Mouse (Mus musculus): ENCODE data around the gene Ttc30a1. TPM values are rescaled to one million over a fixed set of nuclear protein-coding genes. Genes with fewer than 3 reads are reported as not detected.

Ttc30a1 gene
- total and polyA plus RNA-seq, 3 experiments = not detected

DNA sequence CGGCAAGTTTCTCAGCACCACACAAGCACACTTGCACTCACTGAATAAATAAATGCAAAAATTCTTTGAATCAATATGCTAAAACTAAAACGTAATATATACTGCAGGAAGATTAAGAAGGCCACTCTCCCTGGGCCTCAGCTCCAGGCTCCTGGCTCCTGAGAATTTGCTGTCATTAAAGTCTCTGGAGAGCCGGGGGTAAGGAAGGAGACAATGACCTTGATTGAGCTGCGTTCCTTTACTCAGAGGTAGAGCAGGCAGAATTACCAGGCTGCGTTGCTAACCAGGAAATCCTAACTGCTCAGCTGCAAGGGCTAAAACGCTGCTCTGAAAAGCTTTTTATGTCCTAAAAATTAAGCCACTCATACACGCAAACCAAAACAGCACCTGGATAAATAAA lies 48.2 kb downstream of the Ttc30a1 start:
- ATAC-seq (ENCODE audit: extremely low read depth, insufficient number of reproducible peaks, low FRiP score, poor library complexity, severe bottlenecking) (no peak), DNase-seq (ENCODE audit: low spot score) (no peak)
- H3K4me3 ChIP-seq (ENCODE audit: low read depth, low read length) = no peak overlapping the region
- TF ChIP-seq TAL1 (conservative IDR thresholded peaks at IDR 0.05; ENCODE audit: low read depth, low read length) (no peak), CTCF (IDR thresholded peaks at IDR 0.05; ENCODE audit: low read depth, low read length) (no peak), POLR2AphosphoS5 (IDR thresholded peaks at IDR 0.05; ENCODE audit: insufficient replicate concordance, low read depth, low read length) (no peak), GATA1 (IDR thresholded peaks at IDR 0.05; ENCODE audit: borderline replicate concordance, low read length) (no peak)
- H3K4me1 ChIP-seq (ENCODE audit: insufficient read depth, low read depth, low read length) = peaks cover 5% of the 10 kb centered on the region
- H3K9me3 ChIP-seq (replicated peaks) = no peaks in the 10 kb centered on the region
- H3K27me3 ChIP-seq (ENCODE audit: insufficient read depth, low read length) = no peaks in the 10 kb centered on the region
- H3K36me3 ChIP-seq (replicated peaks) = peaks cover 41% of the 10 kb centered on the region

GRCm38 (mm10) chr2:75930941-75931340 lies 50.8 kb downstream of the Ttc30a1 start:
- DNase-seq (ENCODE audit: low spot score) (no peak), ATAC-seq (ENCODE audit: extremely low read depth, insufficient number of reproducible peaks, low FRiP score, poor library complexity, severe bottlenecking) (no peak)
- H3K36me3 ChIP-seq (replicated peaks) = peaks cover 57% of the 10 kb centered on the region
- H3K27me3 ChIP-seq (ENCODE audit: insufficient read depth, low read length) = no peaks in the 10 kb centered on the region
- TF ChIP-seq TAL1 (conservative IDR thresholded peaks at IDR 0.05; ENCODE audit: low read depth, low read length) = no peak
- TF ChIP-seq GATA2 (IDR thresholded peaks at IDR 0.05; ENCODE audit: borderline replicate concordance, low read depth, low read length) = no peak
- TF ChIP-seq CTCF (IDR thresholded peaks at IDR 0.05; ENCODE audit: low read depth, low read length) = no peak
- TF ChIP-seq GATA1 (IDR thresholded peaks at IDR 0.05; ENCODE audit: borderline replicate concordance, low read length) = no peak
- TF ChIP-seq POLR2AphosphoS5 (IDR thresholded peaks at IDR 0.05; ENCODE audit: insufficient replicate concordance, low read depth, low read length) = no peak
- no peak overlapping the region for H3K4me3 ChIP-seq (ENCODE audit: low read depth, low read length)
- H3K4me1 ChIP-seq (ENCODE audit: insufficient read depth, low read depth, low read length) = no peaks in the 10 kb centered on the region
- H3K9me3 ChIP-seq (replicated peaks) = no peaks in the 10 kb centered on the region

DNA sequence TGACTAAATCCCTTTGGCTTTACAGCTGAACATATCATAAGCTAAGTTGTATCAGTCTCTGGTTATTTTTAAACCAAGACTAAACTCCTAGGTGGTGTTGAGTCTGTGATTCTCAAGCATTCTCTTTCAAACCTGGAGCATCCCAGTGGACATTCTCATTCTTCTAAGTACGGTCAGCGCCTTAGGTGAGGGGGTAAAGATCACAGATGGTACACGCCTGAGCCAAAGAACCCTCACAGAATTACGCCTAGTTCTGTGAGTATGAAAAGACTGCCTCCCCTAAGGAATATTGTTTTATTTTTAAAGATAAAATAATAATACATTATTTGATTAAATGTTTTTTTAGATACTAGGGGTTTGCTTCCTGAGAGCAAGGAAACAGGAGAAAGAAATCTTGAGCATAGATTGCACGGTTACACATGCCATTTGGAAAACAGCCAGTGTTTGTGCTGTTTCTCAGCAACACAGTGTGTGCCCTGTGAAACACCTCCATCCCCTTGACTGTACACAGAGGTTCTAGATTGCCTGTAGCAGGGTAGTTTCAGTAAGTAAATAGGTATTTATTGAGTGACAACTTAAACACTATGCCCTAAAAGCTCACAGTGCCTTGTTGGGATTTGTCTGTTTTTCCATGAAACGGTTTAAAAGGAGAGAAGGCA lies 51.9 kb downstream of the Ttc30a1 start:
- H3K4me3 ChIP-seq (ENCODE audit: low read depth, low read length) = no peak overlapping the region
- ATAC-seq (ENCODE audit: extremely low read depth, insufficient number of reproducible peaks, low FRiP score, poor library complexity, severe bottlenecking) (no peak), DNase-seq (ENCODE audit: low spot score) (no peak)
- no peaks in the 10 kb centered on the region for H3K9me3 ChIP-seq (replicated peaks)
- TF ChIP-seq POLR2AphosphoS5 (IDR thresholded peaks at IDR 0.05; ENCODE audit: insufficient replicate concordance, low read depth, low read length) (no peak), CTCF (IDR thresholded peaks at IDR 0.05; ENCODE audit: low read depth, low read length) (no peak), TAL1 (conservative IDR thresholded peaks at IDR 0.05; ENCODE audit: low read depth, low read length) (no peak), GATA1 (IDR thresholded peaks at IDR 0.05; ENCODE audit: borderline replicate concordance, low read length) (no peak), GATA2 (IDR thresholded peaks at IDR 0.05; ENCODE audit: borderline replicate concordance, low read depth, low read length) (no peak)
- no peaks in the 10 kb centered on the region for H3K27me3 ChIP-seq (ENCODE audit: insufficient read depth, low read length)
- H3K4me1 ChIP-seq (ENCODE audit: insufficient read depth, low read depth, low read length) = no peaks in the 10 kb centered on the region
- peaks cover 61% of the 10 kb centered on the region for H3K36me3 ChIP-seq (replicated peaks)

DNA sequence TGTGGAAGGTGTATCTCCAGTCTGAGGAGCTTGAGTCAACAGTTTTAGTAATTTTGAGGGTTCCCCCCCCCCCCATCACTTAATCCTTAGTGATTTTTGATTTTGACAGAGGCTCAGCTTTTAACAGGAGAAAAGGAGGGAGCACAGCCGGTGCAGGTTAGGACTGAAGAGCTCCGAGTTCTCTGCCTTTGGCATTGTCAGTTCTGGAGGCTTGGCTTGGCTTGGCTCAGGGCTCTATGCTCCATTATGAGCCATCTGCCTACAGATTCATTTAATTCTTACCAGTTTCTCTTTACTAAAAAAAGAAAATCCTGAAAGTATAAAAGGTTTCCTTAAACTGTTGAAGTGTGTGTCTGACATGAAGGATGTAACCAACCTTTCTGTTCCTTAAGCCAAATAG lies 52.6 kb downstream of the Ttc30a1 start:
- Histone ChIP-seq H3K9me3 (replicated peaks) (no peaks in the 10 kb centered on the region), H3K4me1 (ENCODE audit: insufficient read depth, low read depth, low read length) (no peaks in the 10 kb centered on the region), H3K27me3 (ENCODE audit: insufficient read depth, low read length) (no peaks in the 10 kb centered on the region), H3K4me3 (ENCODE audit: low read depth, low read length) (no peak overlapping the region), H3K36me3 (replicated peaks) (peaks cover 66% of the 10 kb centered on the region)
- DNase-seq (ENCODE audit: low spot score) (no peak), ATAC-seq (ENCODE audit: extremely low read depth, insufficient number of reproducible peaks, low FRiP score, poor library complexity, severe bottlenecking) (no peak)
- no peak for TF ChIP-seq GATA1 (IDR thresholded peaks at IDR 0.05; ENCODE audit: borderline replicate concordance, low read length)
- no peak for TF ChIP-seq GATA2 (IDR thresholded peaks at IDR 0.05; ENCODE audit: borderline replicate concordance, low read depth, low read length)
- no peak for TF ChIP-seq POLR2AphosphoS5 (IDR thresholded peaks at IDR 0.05; ENCODE audit: insufficient replicate concordance, low read depth, low read length)
- no peak for TF ChIP-seq TAL1 (conservative IDR thresholded peaks at IDR 0.05; ENCODE audit: low read depth, low read length)
- no peak for TF ChIP-seq CTCF (IDR thresholded peaks at IDR 0.05; ENCODE audit: low read depth, low read length)

Other genes starting within 250 kb of the Ttc30a1 start
- gene Agps, start 149.8 kb downstream of the Ttc30a1 start, total RNA-seq (2014; fragmentation: Nextera tagmentation) = 80.7 and 87.7 TPM in 2 replicates
- gene Agps, start 149.8 kb downstream of the Ttc30a1 start, total RNA-seq (2017) = 64.7 and 77.9 TPM in 2 replicates
- 10.4 and 11.2 TPM in 2 replicates for gene Agps, start 149.8 kb downstream of the Ttc30a1 start, polyA plus RNA-seq (2012)
- 1.3 and 2.7 TPM in 2 replicates for gene Ttc30b, start 43.4 kb downstream of the Ttc30a1 start, total RNA-seq (2014; fragmentation: Nextera tagmentation)
- gene Ttc30b, start 43.4 kb downstream of the Ttc30a1 start, total RNA-seq (2017) = 3.0 and 3.1 TPM in 2 replicates
- 0.44 and 0.51 TPM in 2 replicates for gene Ttc30b, start 43.4 kb downstream of the Ttc30a1 start, polyA plus RNA-seq (2012)
- not detected in 2 replicates for gene Ttc30a2, start 3.8 kb downstream of the Ttc30a1 start, total RNA-seq (2014; fragmentation: Nextera tagmentation)
- gene Ttc30a2, start 3.8 kb downstream of the Ttc30a1 start, total RNA-seq (2017) = 0.05 and 0.06 TPM in 2 replicates
- gene Ttc30a2, start 3.8 kb downstream of the Ttc30a1 start, polyA plus RNA-seq (2012) = not detected in 2 replicates

All from G1E (cell line).